Mouse (Mus musculus) stomach, embryonic 14.5 days (tissue): Measurements from ENCODE around the gene Fam69b. TPM values are rescaled to one million over a fixed set of nuclear protein-coding genes. Genes with fewer than 3 reads are reported as not detected.
"Not testable (repeated sequence)": the region's sequence is repeated elsewhere in the genome, so short reads cannot be mapped to it uniquely, and the experiment has no call there.

Source experiments
- ATAC-seq: fragments of 200-750 bp; cut with Nextera tagmentation; 2 replicates; pipeline ENCODE4 v1.8.0; 2017; ENCODE audit warnings: low read depth, moderate TSS enrichment; ENCODE audit not compliant: insufficient number of reproducible peaks, insufficient read depth, low FRiP score
- H3K27ac ChIP-seq: fragments of 300-500 bp; sonication (generic); 2 replicates; pipeline ENCODE4 v1.5.1; 2014; ENCODE audit warnings: mild to moderate bottlenecking, low read length, moderate library complexity, mixed read lengths
- H3K27me3 ChIP-seq: fragments of 300-500 bp; sonication (generic); 2 replicates; pipeline ENCODE4 v1.6.1; 2014; ENCODE audit warnings: low read length, control low read depth, mixed read lengths; ENCODE audit not compliant: control insufficient read depth, insufficient read depth
- H3K36me3 ChIP-seq: fragments of 300-500 bp; sonication (generic); 2 replicates; pipeline ENCODE4 v1.6.1; 2014; ENCODE audit warnings: mild to moderate bottlenecking, control low read depth, low read length, moderate library complexity, mixed read lengths; ENCODE audit not compliant: control insufficient read depth, insufficient read depth
- H3K4me1 ChIP-seq: fragments of 300-500 bp; sonication (generic); 2 replicates; pipeline ENCODE4 v1.6.1; 2014; ENCODE audit warnings: low read length, control low read depth, mixed read lengths; ENCODE audit not compliant: control insufficient read depth, insufficient read depth
- H3K4me2 ChIP-seq: fragments of 300-500 bp; sonication (generic); replicated peaks from 2 replicates; pipeline ENCODE4 v1.6.1; 2014; ENCODE audit warnings: low read depth, low read length, control low read depth
- H3K4me3 ChIP-seq: fragments of 300-500 bp; sonication (generic); 2 replicates; pipeline ENCODE4 v1.5.1; 2014; ENCODE audit warnings: low read depth, low read length, control low read depth
- H3K9ac ChIP-seq: fragments of 300-500 bp; sonication (generic); replicated peaks from 2 replicates; pipeline ENCODE4 v1.6.1; 2014; ENCODE audit warnings: low read depth, mild to moderate bottlenecking, control low read depth, low read length, moderate library complexity, mixed read lengths
- H3K9me3 ChIP-seq: fragments of 300-500 bp; sonication (generic); 2 replicates; pipeline ENCODE4 v1.6.1; 2016; ENCODE audit warnings: low read depth, low read length, control low read depth; ENCODE audit not compliant: control insufficient read depth
- WGBS: fragments of 180-500 bp; shearing (Covaris S2); extraction: QIAGEN DNeasy Blood & Tissue Kit; methylation state at CpG from one replicate; pipeline ENCODE4 v1.1.7; 2014; 5-methylcytosine and 5-hydroxymethylcytosine counted together
- microRNA counts: library from miRNA; unstranded; fragments of <30 nt; microRNA quantifications from one replicate; lab custom pipeline; 2016
- microRNA-seq: library from miRNA; unstranded; fragments of <30 nt; microRNA quantifications from one replicate; pipeline ENCODE4, GENCODE M21; 2016
- polyA plus RNA-seq: library from polyadenylated mRNA; unstranded; fragments of >200 nt; fragmentation: Nextera tagmentation; extraction: Ambion mirVana; gene quantifications from 2 replicates; pipeline ENCODE4 v1.2.1, GENCODE M21; 2014

Fam69b gene
- polyA plus RNA-seq, 1 experiment from 2014 or later: 37.7 TPM

DNA sequence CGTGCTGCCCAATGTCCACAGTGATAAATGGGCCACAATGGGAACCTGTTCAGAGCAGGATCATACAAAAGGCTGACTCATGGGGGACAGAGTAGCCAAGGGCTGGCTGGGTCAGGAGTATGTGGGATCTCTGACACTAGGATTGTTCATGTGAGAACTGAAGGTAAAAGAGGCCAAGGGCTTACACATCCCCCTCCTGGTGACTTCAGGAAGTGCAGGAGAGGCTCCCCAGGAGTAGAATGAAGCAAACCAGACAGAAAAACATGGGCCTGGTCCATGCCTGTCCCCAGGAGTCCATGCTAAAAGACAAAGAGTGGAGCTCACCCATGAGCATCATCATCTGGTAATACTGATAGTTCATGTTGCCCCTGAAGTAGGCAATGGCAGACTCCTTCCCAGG lies 35.3 kb downstream of the Fam69b start:
- H3K4me1 ChIP-seq, H3K27ac ChIP-seq, H3K9me3 ChIP-seq, H3K4me2 ChIP-seq, H3K4me3 ChIP-seq, H3K9ac ChIP-seq, H3K36me3 ChIP-seq, H3K27me3 ChIP-seq, ATAC-seq: not testable (repeated sequence)
- WGBS: 72% methylated on average over 1 of the region's 1 CpGs

DNA sequence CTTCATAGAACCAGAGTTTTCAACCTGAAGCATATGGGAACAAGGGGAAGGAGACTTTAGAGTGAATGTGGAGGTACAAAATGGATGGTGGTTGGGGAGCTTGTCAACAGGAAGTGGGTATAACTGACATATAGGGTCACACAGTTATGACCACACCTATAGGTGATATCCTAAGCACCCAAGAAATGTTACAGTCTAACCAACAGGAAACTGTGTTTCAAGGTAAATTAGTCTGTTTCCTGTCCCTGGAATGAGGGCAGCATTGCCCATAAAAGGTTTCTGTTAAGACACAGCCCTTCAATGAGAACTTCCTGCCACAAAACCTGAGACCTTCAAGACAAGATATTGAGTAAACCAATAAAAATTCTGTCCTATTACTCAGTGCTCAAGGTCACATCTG lies 40.5 kb downstream of the Fam69b start:
- ATAC-seq: no peak
- Histone ChIP-seq H3K27me3 (no peaks in the 10 kb centered on the region), H3K4me3 (no peak overlapping the region), H3K4me2 (no peak overlapping the region), H3K36me3 (no peaks in the 10 kb centered on the region), H3K9ac (no peak overlapping the region), H3K9me3 (no peaks in the 10 kb centered on the region), H3K4me1 (no peaks in the 10 kb centered on the region), H3K27ac (no peak overlapping the region)

GRCm38 (mm10) chr2:26671182-26671581 lies 42.9 kb downstream of the Fam69b start, which contains the start of gene Lcn4:
Gene Lcn4 (minus strand): TSS chr2:26671282.
- no peak within 1 kb of the TSS for H3K9ac ChIP-seq
- H3K27me3 ChIP-seq: no peaks in the 10 kb centered on the region
- H3K9me3 ChIP-seq: no peaks in the 10 kb centered on the region
- H3K4me2 ChIP-seq: no peak within 1 kb of the TSS
- H3K4me3 ChIP-seq: no peak within 1 kb of the TSS
- no peaks in the 10 kb centered on the region for H3K36me3 ChIP-seq
- ATAC-seq: no peak
- no peaks in the 10 kb centered on the region for H3K4me1 ChIP-seq
- WGBS: 90% methylated on average over 3 of the region's 3 CpGs
- H3K27ac ChIP-seq: no peak within 1 kb of the TSS

MicroRNA genes within 50 kb of the gene (microRNA counts, 519-probe panel; counts per million panel counts)
- microRNA mmu-miR-126-3p (lab: Ali Mortazavi, UCI) (4,613 counts per million, percentile 91 among the panel's probes with 10 or more counts), microRNA mmu-miR-126-5p (lab: Ali Mortazavi, UCI) (3,709 counts per million, percentile 74 among the panel's probes with 10 or more counts)

Small RNA genes within 50 kb of the gene (microRNA-seq; reads per million reads assigned to microRNA genes)
- not detected for gene Mir126a
- gene Mir126b: not detected

Other genes starting within 250 kb of the Fam69b start
- gene Snapc4, start 247.8 kb upstream of the Fam69b start, polyA plus RNA-seq: 29.4 and 32.2 TPM in 2 replicates
- 102 and 117 TPM in 2 replicates for gene Entr1, start 239.1 kb upstream of the Fam69b start, polyA plus RNA-seq
- gene Pmpca, start 239.1 kb upstream of the Fam69b start, polyA plus RNA-seq: 83.2 and 86.5 TPM in 2 replicates
- gene Inpp5e, start 219.3 kb upstream of the Fam69b start, polyA plus RNA-seq: 20.0 and 24.0 TPM in 2 replicates
- gene Sec16a, start 183.2 kb upstream of the Fam69b start, polyA plus RNA-seq: 33.4 and 37.7 TPM in 2 replicates
- 29.5 and 31.7 TPM in 2 replicates for gene Notch1, start 111.8 kb upstream of the Fam69b start, polyA plus RNA-seq
- gene Egfl7, start 48.4 kb upstream of the Fam69b start, polyA plus RNA-seq: 113 and 120 TPM in 2 replicates
- gene Gm20532, start 41.8 kb upstream of the Fam69b start, polyA plus RNA-seq: not detected in 2 replicates
- gene Agpat2, start 24.0 kb upstream of the Fam69b start, polyA plus RNA-seq: 43.7 and 44.8 TPM in 2 replicates
- gene Lcn4, start 42.8 kb downstream of the Fam69b start, polyA plus RNA-seq: not detected in 2 replicates
- gene Abo, start 236.5 kb downstream of the Fam69b start, polyA plus RNA-seq: not detected in 2 replicates